Mouse (Mus musculus): ENCODE measurements at regions not wholly inside any gene's neighbourhood (a gene's known extent, or its start where the extent isn't known, plus 50 kb on each side); places are given as distances from the start of the nearest gene placed in this dataset.

GRCm38 (mm10) chr15:56516095-56516494, 961.3 kb downstream of the Slc22a22 start:
- TF ChIP-seq CTCF (IDR thresholded peaks at IDR 0.05; ENCODE audit: low read depth, low read length): no peak
- TF ChIP-seq POLR2A (IDR thresholded peaks at IDR 0.05; ENCODE audit: insufficient read depth, low read length): no peak
- no peak for TF ChIP-seq EP300 (IDR thresholded peaks at IDR 0.05; ENCODE audit: insufficient read depth, low read depth, low read length)
